Comparison of ENCODE assay signal across 18 mouse cellular contexts in genomic region chr3:135285256-135285655, GRCm38 (mm10). TPM values are rescaled to one million over a fixed set of nuclear protein-coding genes. Genes with fewer than 3 reads are reported as not detected.
DNase-seq lines count a peak whose midpoint lies in the region; ATAC-seq and TF ChIP-seq lines count a peak whose summit lies in the region.
"Had no signal": no experiment of that assay in that cellular context is flagged by ENCODE, and none has a peak within 500 bp of the region (broad histone marks: within the 10 kb centered on the region; RNA-seq: fewer than 3 reads in every experiment).

No protein-coding gene starts in this region.

- H3K4me1 ChIP-seq in lung, embryonic 14.5 days (ENCODE audit: insufficient read depth) = no peaks in the 10 kb centered on the region
- no peaks in the 10 kb centered on the region for H3K4me1 ChIP-seq in lung, postnatal 0 days (ENCODE audit: insufficient read depth, low read depth, low read length)
- no peaks in the 10 kb centered on the region; the same call in 1 of the 2 replicates for H3K4me1 ChIP-seq in thymus, adult 2 months (replicated peaks; ENCODE audit: control insufficient read depth, insufficient read depth, low read length)
- H3K4me1 ChIP-seq: embryonic facial prominence, embryonic 12.5 days had no signal

- no peak for TF ChIP-seq CTCF in lung, embryonic 14.5 days (IDR thresholded peaks at IDR 0.05; ENCODE audit: low read depth)
- TF ChIP-seq CTCF in lung, postnatal 0 days (IDR thresholded peaks at IDR 0.05) = no peak
- no peak for TF ChIP-seq CTCF in thymus, adult 2 months (IDR thresholded peaks at IDR 0.05; ENCODE audit: borderline replicate concordance, control insufficient read depth, extremely low read depth, insufficient read depth, low read length, poor library complexity)

- H3K4me3 ChIP-seq in lung, embryonic 14.5 days (ENCODE audit: low read depth, low read length) = no peak overlapping the region
- peak overlapping the region; percentile 12; the same call in 1 of the 2 replicates for H3K4me3 ChIP-seq in lung, postnatal 0 days (ENCODE audit: low read depth, low read length)
- H3K4me3 ChIP-seq in thymus, adult 2 months (ENCODE audit: control insufficient read depth, insufficient read depth, low read length) = no peak overlapping the region
- H3K4me3 ChIP-seq: embryonic facial prominence, embryonic 12.5 days; forebrain, embryonic 15.5 days; heart, embryonic 10.5 days; heart, embryonic 15.5 days; hindbrain, embryonic 13.5 days had no signal

- no peak overlapping the region for H3K4me2 ChIP-seq in lung, embryonic 14.5 days
- H3K4me2 ChIP-seq in lung, postnatal 0 days (replicated peaks; ENCODE audit: low read depth, low read length) = peak overlapping the region; percentile 38
- H3K4me2 ChIP-seq: embryonic facial prominence, embryonic 12.5 days; forebrain, embryonic 15.5 days; heart, embryonic 15.5 days; hindbrain, embryonic 13.5 days had no signal

- H3K36me3 ChIP-seq in lung, embryonic 14.5 days (ENCODE audit: insufficient read depth) = no peaks in the 10 kb centered on the region
- no peaks in the 10 kb centered on the region for H3K36me3 ChIP-seq in lung, postnatal 0 days (ENCODE audit: insufficient read depth, low read length)
- H3K36me3 ChIP-seq in thymus, adult 2 months (ENCODE audit: control insufficient read depth, insufficient read depth, low read length) = no peaks in the 10 kb centered on the region
- H3K36me3 ChIP-seq: embryonic facial prominence, embryonic 12.5 days; forebrain, embryonic 15.5 days; heart, embryonic 10.5 days; heart, embryonic 15.5 days; hindbrain, embryonic 13.5 days had no signal

- WGBS in lung, embryonic 14.5 days = 73% methylated on average over 11 of the region's 11 CpGs
- WGBS in lung, postnatal 0 days = 55% methylated on average over 11 of the region's 11 CpGs
- WGBS in thymus, adult 2 months = 94% methylated on average over 11 of the region's 11 CpGs

- no peaks in the 10 kb centered on the region for H3K27me3 ChIP-seq in lung, embryonic 14.5 days (ENCODE audit: insufficient read depth, low read length)
- no peaks in the 10 kb centered on the region for H3K27me3 ChIP-seq in lung, postnatal 0 days (replicated peaks; ENCODE audit: insufficient read depth, low read length)
- H3K27me3 ChIP-seq in thymus, adult 2 months (ENCODE audit: control insufficient read depth, insufficient read depth, low read length) = no peaks in the 10 kb centered on the region
- H3K27me3 ChIP-seq: embryonic facial prominence, embryonic 12.5 days; forebrain, embryonic 15.5 days; heart, embryonic 15.5 days; hindbrain, embryonic 13.5 days had no signal

- DNase-seq in kidney, postnatal 36 days = peak; percentile 39 to 54
- DNase-seq in kidney, adult 9 months = no peak
- DNase-seq in lung, embryonic 14.5 days = peak; percentile 37
- peak; percentile 70 for DNase-seq in lung, postnatal 0 days (ENCODE audit: low spot score)
- DNase-seq in thymus, adult 2 months = no peak
- DNase-seq in cerebellum, adult 8-10 months = no peak
- no peak for DNase-seq in T-cell, adult 2 months (ENCODE audit: low spot score)
- DNase-seq: adrenal gland, postnatal 10 days; cerebellum, adult 11 months; cerebellum, adult 9-10 months; cerebellum, postnatal 25 days; heart, adult 18-20 months; heart, postnatal 14 days had no signal

- no peak for TF ChIP-seq EP300 in lung, postnatal 0 days (IDR thresholded peaks at IDR 0.05)

- peak overlapping the region; percentile 50; the same call in 1 of the 2 replicates for H3K27ac ChIP-seq in lung, embryonic 14.5 days (ENCODE audit: low read depth)
- no peak overlapping the region for H3K27ac ChIP-seq in lung, postnatal 0 days (ENCODE audit: low read length)
- H3K27ac ChIP-seq in thymus, adult 2 months (ENCODE audit: control insufficient read depth, insufficient read depth, low read length) = no peak overlapping the region
- H3K27ac ChIP-seq: embryonic facial prominence, embryonic 12.5 days; forebrain, embryonic 15.5 days; heart, embryonic 10.5 days; heart, embryonic 15.5 days; hindbrain, embryonic 13.5 days had no signal

- H3K9me3 ChIP-seq in lung, embryonic 14.5 days (ENCODE audit: low read depth, low read length) = no peaks in the 10 kb centered on the region
- H3K9me3 ChIP-seq in lung, postnatal 0 days (ENCODE audit: low read length) = no peaks in the 10 kb centered on the region
- H3K9me3 ChIP-seq: embryonic facial prominence, embryonic 12.5 days; forebrain, embryonic 15.5 days; heart, embryonic 10.5 days; heart, embryonic 15.5 days; hindbrain, embryonic 13.5 days had no signal

- TF ChIP-seq POLR2A in thymus, adult 2 months (IDR thresholded peaks at IDR 0.05; ENCODE audit: control insufficient read depth, extremely low read depth, insufficient read depth, low read length, poor library complexity) = no peak

- no peak for ATAC-seq in lung, embryonic 14.5 days (ENCODE audit: insufficient read depth)
- peak; percentile 65 for ATAC-seq in lung, postnatal 0 days
- ATAC-seq: forebrain, embryonic 15.5 days had no signal

- no peak overlapping the region for H3K9ac ChIP-seq in lung, embryonic 14.5 days
- H3K9ac ChIP-seq in lung, postnatal 0 days (replicated peaks; ENCODE audit: low read depth) = no peak overlapping the region
- H3K9ac ChIP-seq: embryonic facial prominence, embryonic 12.5 days; forebrain, embryonic 15.5 days; heart, embryonic 15.5 days; hindbrain, embryonic 13.5 days had no signal

RNA-seq across cellular contexts. Expression of gene Bdh2, which starts 4.2 kb away (rescaled TPM):
- 7.5 and 8.7 TPM in 2 replicates for polyA plus RNA-seq in lung, embryonic 14.5 days (2014; fragmentation: Nextera tagmentation; extraction: Ambion mirVana)
- 5.8 and 5.9 TPM in 2 replicates for polyA plus RNA-seq in lung, postnatal 0 days (2015; fragmentation: Nextera tagmentation; extraction: Ambion mirVana)
- 0.37 and 0.40 TPM in 2 replicates for polyA plus RNA-seq in thymus, adult 2 months (2012; rRNA removed)

RNA-seq across cellular contexts. Expression of gene Slc9b2, which starts 22.2 kb away (rescaled TPM):
- 1.1 and 2.2 TPM in 2 replicates for polyA plus RNA-seq in lung, embryonic 14.5 days (2014; fragmentation: Nextera tagmentation; extraction: Ambion mirVana)
- polyA plus RNA-seq in lung, postnatal 0 days (2015; fragmentation: Nextera tagmentation; extraction: Ambion mirVana) = 0.26 and 0.57 TPM in 2 replicates
- 0.71 and 0.73 TPM in 2 replicates for polyA plus RNA-seq in thymus, adult 2 months (2012; rRNA removed)

Comparison
In these comparisons a context has a peak if more than half of its experiments do, and no peak if none do; other contexts are left out.
1. DNase-seq: peak in kidney, postnatal 36 days (2 of 2), lung, embryonic 14.5 days (single experiment) and lung, postnatal 0 days (single experiment); none in kidney, adult 9 months (single experiment), thymus, adult 2 months (single experiment), cerebellum, adult 8-10 months (single experiment) and T-cell, adult 2 months (single experiment).